Mouse (Mus musculus) heart, adult 8-10 months (tissue): ENCODE results near the gene Sash1. TPM values are rescaled to one million over a fixed set of nuclear protein-coding genes. Genes with fewer than 3 reads are reported as not detected.
"Not testable (repeated sequence)": the region's sequence is repeated elsewhere in the genome, so short reads cannot be mapped to it uniquely, and the experiment has no call there.

ENCODE experiments used
- DNase-seq: peaks from one replicate; pipeline ENCODE4 v3.0.0; 2022; ENCODE audit warnings: low spot score
- total RNA-seq, 4 experiments: library from RNA; stranded (reverse); gene quantifications; 2 replicates each; pipeline ENCODE4 v1.2.4; 2022

Sash1 gene
- total RNA-seq, 4 experiments from 2014 or later = 22.3 to 26.1 (median 24.0) TPM

- DNase-seq = peak; percentile 63
These were observed 129.1 kb downstream of the Sash1 start for GRCm38 (mm10) chr10:8756604-8757354.

GRCm38 (mm10) chr10:8753377-8753776 lies 132.5 kb downstream of the Sash1 start:
- DNase-seq = no peak

- DNase-seq = peak; percentile 76
These were observed 133.4 kb downstream of the Sash1 start for GRCm38 (mm10) chr10:8752436-8752835.

- no peak for DNase-seq
These were observed 136.3 kb downstream of the Sash1 start for GRCm38 (mm10) chr10:8749537-8749936.

- no peak for DNase-seq
These were observed 138.2 kb downstream of the Sash1 start for GRCm38 (mm10) chr10:8747450-8748212.

- no peak for DNase-seq
These were observed 139.7 kb downstream of the Sash1 start for GRCm38 (mm10) chr10:8746082-8746696.

- peak; percentile 68 for DNase-seq
These were observed 143.0 kb downstream of the Sash1 start for GRCm38 (mm10) chr10:8742872-8743271.

GRCm38 (mm10) chr10:8741505-8741904 lies 144.4 kb downstream of the Sash1 start:
- DNase-seq = no peak

- no peak for DNase-seq
These were observed 145.1 kb downstream of the Sash1 start for GRCm38 (mm10) chr10:8740797-8741196.

- no peak for DNase-seq
These were observed 156.2 kb downstream of the Sash1 start for GRCm38 (mm10) chr10:8729387-8730337.

GRCm38 (mm10) chr10:8719345-8719744 lies 166.5 kb downstream of the Sash1 start:
- no peak for DNase-seq

- DNase-seq = no peak
These were observed 167.0 kb downstream of the Sash1 start for GRCm38 (mm10) chr10:8718831-8719230.

- DNase-seq = no peak
These were observed 168.7 kb downstream of the Sash1 start for GRCm38 (mm10) chr10:8717171-8717570.

- DNase-seq = peak; percentile 50
These were observed 170.1 kb downstream of the Sash1 start for GRCm38 (mm10) chr10:8715679-8716284.

GRCm38 (mm10) chr10:8696636-8697035 lies 189.2 kb downstream of the Sash1 start:
- not testable (repeated sequence) for DNase-seq

GRCm38 (mm10) chr10:8693996-8694500 lies 191.8 kb downstream of the Sash1 start:
- no peak for DNase-seq

- no peak for DNase-seq
These were observed 192.3 kb downstream of the Sash1 start for GRCm38 (mm10) chr10:8693561-8693960.

- DNase-seq = no peak
These were observed 193.3 kb downstream of the Sash1 start for GRCm38 (mm10) chr10:8692531-8692930.

- no peak for DNase-seq
These were observed 199.7 kb downstream of the Sash1 start for GRCm38 (mm10) chr10:8686219-8686618.

- no peak for DNase-seq
These were observed 200.6 kb downstream of the Sash1 start for GRCm38 (mm10) chr10:8685269-8685668.

- peak; percentile 43 for DNase-seq
These were observed 203.0 kb downstream of the Sash1 start for GRCm38 (mm10) chr10:8682900-8683299.
